Mouse (Mus musculus): ENCODE results near the gene Wdr13.
"Not testable (repeated sequence)": the region's sequence is repeated elsewhere in the genome, so short reads cannot be mapped to it uniquely, and the experiment has no call there.

The Wdr13 gene

GRCm38 (mm10) chrX:8105019-8105418, 27.7 kb downstream of the Wdr13 start:
- DNase-seq (ENCODE audit: low read depth, low spot score) = no peak

GRCm38 (mm10) chrX:8102213-8102668, 30.5 kb downstream of the Wdr13 start:
- DNase-seq (ENCODE audit: low read depth, low spot score) = no peak

DNA sequence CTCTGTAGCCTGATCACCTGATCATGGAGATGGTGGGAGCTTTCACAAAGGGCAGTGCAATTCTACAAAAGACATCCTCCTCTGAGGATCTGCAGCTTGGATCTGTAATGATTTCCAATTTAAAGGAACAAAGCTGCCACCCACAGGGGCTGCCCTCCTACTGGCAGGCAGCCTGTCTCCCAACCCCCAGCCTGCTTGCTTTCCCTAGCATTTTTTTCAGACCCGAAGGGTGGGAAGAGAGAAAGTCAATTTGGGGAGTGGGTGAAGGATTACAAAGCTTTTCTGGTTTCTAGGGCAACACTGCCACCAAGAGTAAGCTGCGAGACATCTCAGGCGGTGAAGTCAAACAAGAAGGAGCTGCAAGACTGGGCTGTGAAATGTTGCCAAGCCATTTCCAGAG, 31.7 kb downstream of the Wdr13 start:
- DNase-seq (ENCODE audit: low read depth, low spot score) = peak; percentile 31

GRCm38 (mm10) chrX:8099435-8099834, 33.3 kb downstream of the Wdr13 start:
- DNase-seq (ENCODE audit: low read depth, low spot score) = no peak

DNA sequence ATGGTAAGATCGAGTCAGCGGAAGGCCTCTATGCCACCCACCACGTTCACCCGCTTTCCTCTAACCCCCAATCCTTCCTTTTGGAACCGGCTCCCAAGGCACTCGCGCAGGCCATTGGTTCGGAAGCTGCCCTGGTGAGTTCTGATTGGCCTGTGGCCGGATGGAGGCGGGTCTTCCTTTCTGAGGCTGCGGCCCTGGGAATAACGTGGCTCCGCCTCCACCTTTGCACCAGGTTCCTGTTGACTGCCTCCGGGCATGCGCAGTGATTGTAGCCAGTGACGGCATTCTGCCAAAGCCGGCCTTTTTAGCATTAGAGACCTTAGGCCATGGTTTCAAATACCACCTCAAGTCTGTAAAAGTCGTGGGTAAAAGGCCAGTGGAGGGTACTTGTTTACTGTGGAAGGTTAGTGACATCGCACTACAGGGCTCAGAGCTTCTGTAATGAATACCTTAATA, 35.9 kb downstream of the Wdr13 start:
- peak; percentile 78 for DNase-seq (ENCODE audit: low read depth, low spot score)

- DNase-seq (ENCODE audit: low read depth, low spot score) = not testable (repeated sequence)
Measured at GRCm38 (mm10) chrX:8096068-8096786, 36.5 kb downstream of the Wdr13 start.

DNA sequence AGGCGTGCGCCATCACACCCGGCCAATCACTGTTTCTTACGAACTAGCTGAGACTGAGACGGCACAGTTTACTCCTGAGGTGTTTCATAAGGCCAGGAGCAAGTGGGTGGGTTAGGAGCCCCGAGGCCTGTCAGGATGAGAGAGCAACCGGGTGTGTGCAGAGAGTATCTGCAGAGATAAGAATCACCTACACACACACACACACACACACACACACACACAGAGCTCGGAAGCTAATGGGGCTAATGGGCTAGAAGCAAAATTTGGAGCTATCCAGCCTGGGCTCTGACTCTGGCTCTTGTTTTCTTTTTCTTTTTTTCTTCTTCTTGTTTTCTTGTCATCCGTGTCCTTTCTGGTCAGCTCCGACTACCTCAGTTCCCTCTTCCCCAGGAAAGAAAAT, 37.1 kb downstream of the Wdr13 start:
- no peak for DNase-seq (ENCODE audit: low read depth, low spot score)

DNA sequence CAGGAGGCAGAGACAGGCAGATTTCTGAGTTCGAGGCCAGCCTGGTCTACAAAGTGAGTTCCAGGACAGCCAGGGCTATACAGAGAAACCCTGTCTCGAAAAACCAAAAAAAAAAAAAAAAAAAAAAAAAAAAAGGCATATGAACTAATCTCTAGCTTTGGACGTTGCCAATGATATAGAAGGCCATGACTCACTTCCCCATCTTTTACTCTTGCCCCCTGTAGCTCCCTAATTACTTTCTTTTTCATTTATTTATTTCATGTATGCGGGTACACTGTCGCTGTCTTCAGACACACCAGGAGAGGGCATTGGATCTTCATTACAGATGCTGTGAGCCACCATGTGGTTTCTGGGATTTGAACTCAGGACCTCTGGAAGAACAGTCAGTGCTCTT, 41.7 kb downstream of the Wdr13 start:
- DNase-seq (ENCODE audit: low read depth, low spot score) = not testable (repeated sequence)

- no peak for DNase-seq (ENCODE audit: low read depth, low spot score)
Measured at GRCm38 (mm10) chrX:8090346-8090953, 42.2 kb downstream of the Wdr13 start, which contains the start of gene Was. Gene Was, minus strand, starts transcription at chrX:8090498.

DNA sequence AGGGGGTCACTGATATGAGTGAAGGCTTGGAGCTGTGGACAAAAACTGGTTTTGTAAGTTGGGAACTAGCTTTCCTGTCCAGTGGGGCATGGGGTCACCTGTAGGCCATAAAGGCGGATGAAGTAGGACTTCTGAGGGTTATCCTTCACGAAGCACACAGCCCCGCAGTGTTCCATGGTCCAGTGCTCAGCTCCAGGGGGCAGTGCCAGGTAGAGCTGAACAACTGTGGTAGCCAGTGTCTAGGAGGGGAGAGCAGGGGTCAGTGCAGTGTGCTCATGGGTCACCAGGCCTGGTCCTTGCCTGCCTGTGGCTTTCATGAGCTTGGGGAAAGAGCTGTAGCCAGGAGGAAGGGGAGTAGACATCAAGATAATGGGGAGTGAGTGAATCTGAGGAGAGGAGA, 42.9 kb downstream of the Wdr13 start:
- DNase-seq (ENCODE audit: low read depth, low spot score) = no peak

DNA sequence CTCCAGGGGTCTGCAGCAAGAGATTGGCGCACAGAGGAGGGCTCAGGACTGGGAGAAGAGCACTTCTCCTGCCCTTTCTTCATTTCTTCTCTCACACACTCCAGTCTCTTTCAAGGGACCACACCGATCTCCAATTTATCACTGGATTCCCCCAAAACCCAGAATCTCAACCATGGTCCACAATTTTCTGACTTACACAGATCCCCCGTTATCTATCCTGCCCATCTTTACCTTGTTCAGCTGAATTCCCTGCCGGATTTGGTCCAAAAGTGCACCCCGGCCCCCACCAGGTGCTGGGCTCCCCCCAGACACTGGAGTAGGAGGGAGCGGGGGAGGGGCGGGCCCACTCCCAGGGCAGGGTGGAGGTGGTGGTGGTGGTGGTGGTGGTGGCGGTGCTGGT, 47.1 kb downstream of the Wdr13 start:
- DNase-seq (ENCODE audit: low read depth, low spot score) = no peak

DNA sequence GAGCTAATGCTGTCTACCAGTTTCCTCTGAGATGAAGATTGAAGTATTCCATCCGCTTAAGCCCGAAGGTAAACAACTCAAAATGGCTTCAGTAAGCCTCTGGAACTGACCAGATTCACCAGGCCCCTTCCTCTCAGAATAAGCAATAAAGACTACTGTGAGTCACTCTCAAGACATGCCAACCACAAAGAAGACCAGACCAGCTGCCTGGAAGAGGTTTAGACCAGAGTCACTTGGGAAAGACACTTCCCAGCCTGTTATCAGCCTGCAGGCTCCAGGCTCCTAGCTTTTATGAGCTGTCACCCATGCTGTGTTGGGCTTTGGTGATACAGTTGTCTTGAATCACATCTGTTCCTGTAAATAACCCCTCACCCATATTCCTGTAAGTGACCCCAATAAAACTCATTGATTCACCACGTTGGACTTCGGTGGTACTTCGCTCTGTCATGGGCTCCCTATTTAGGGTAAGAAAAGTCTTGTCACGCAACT, 47.9 kb downstream of the Wdr13 start:
- DNase-seq (ENCODE audit: low read depth, low spot score) = no peak

DNA sequence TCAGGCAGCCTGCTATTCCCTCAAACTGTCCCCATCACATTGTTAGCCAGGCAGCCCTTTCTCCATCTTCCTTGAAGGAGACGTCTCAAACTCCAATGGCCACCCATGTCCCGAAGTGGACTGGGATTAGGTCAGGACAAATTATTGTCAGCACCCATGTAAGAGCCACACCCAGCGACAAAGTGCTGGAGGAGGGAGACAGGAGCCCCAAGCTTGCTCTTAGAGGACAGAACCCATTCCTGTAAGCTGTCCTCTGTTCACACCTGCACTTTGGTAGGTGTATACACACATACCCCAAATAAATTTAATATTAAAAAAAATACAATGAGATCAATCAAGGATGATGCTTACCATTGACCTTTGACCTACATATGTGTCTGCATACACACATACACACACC, 57.6 kb downstream of the Wdr13 start:
- DNase-seq (ENCODE audit: low read depth, low spot score) = no peak

GRCm38 (mm10) chrX:8074430-8075014, 58.2 kb downstream of the Wdr13 start, which contains the start of gene Suv39h1:
Gene Suv39h1, minus strand, starts transcription at chrX:8074760.
- peak; percentile 73 for DNase-seq (ENCODE audit: low read depth, low spot score)

- no peak for DNase-seq (ENCODE audit: low read depth, low spot score)
Measured at GRCm38 (mm10) chrX:8073881-8074429, 58.7 kb downstream of the Wdr13 start.

Measured in WW6 (cell line).